Mouse (Mus musculus) lung, embryonic 14.5 days (tissue): ENCODE measurements around the gene Zmym5. TPM values are rescaled to one million over a fixed set of nuclear protein-coding genes. Genes with fewer than 3 reads are reported as not detected.
"Not testable (repeated sequence)": the region's sequence is repeated elsewhere in the genome, so short reads cannot be mapped to it uniquely, and the experiment has no call there.

Experiments used
- ATAC-seq: fragments of 200-750 bp; cut with Nextera tagmentation; 2 replicates; pipeline ENCODE4 v1.8.0; 2017; ENCODE audit warnings: mild to moderate bottlenecking, moderate TSS enrichment, moderate library complexity; ENCODE audit not compliant: insufficient read depth
- DNase-seq: peaks from one replicate; pipeline ENCODE4 v3.0.0-alpha.2; 2015
- H3K27ac ChIP-seq: fragments of 300-500 bp; sonication (generic); 2 replicates; pipeline ENCODE4 v1.5.1; 2014; ENCODE audit warnings: low read depth, mild to moderate bottlenecking, moderate library complexity
- H3K27me3 ChIP-seq: fragments of 300-500 bp; sonication (generic); 2 replicates; pipeline ENCODE4 v1.6.1; 2014; ENCODE audit warnings: low read length, control low read depth; ENCODE audit not compliant: insufficient read depth
- H3K36me3 ChIP-seq: fragments of 300-500 bp; sonication (generic); 2 replicates; pipeline ENCODE4 v1.6.1; 2014; ENCODE audit warnings: control low read depth; ENCODE audit not compliant: insufficient read depth
- H3K4me1 ChIP-seq: fragments of 300-500 bp; sonication (generic); 2 replicates; pipeline ENCODE4 v1.6.1; 2014; ENCODE audit warnings: antibody characterized with exemption, control low read depth; ENCODE audit not compliant: insufficient read depth
- H3K4me2 ChIP-seq: fragments of 300-500 bp; sonication (generic); 2 replicates; pipeline ENCODE4 v1.6.1; 2014; ENCODE audit warnings: mild to moderate bottlenecking
- H3K4me3 ChIP-seq: fragments of 300-500 bp; sonication (generic); 2 replicates; pipeline ENCODE4 v1.5.1; 2014; ENCODE audit warnings: low read depth, low read length
- H3K9ac ChIP-seq: fragments of 300-500 bp; sonication (generic); 2 replicates; pipeline ENCODE4 v1.6.1; 2014
- H3K9me3 ChIP-seq: fragments of 300-500 bp; sonication (generic); 2 replicates; pipeline ENCODE4 v1.6.1; 2016; ENCODE audit warnings: low read depth, low read length, control low read depth
- CTCF ChIP-seq: IDR thresholded peaks from 2 replicates; pipeline ENCODE4 v1.5.1; 2016; ENCODE audit warnings: antibody characterized with exemption, low read depth
- WGBS: fragments of 180-500 bp; shearing (Covaris S2); extraction: QIAGEN DNeasy Blood & Tissue Kit; methylation state at CpG from one replicate; pipeline ENCODE4 v1.1.7; 2014; 5-methylcytosine and 5-hydroxymethylcytosine counted together
- polyA plus RNA-seq: library from polyadenylated mRNA; unstranded; fragments of >200 nt; fragmentation: Nextera tagmentation; extraction: Ambion mirVana; gene quantifications from 2 replicates; pipeline ENCODE4 v1.2.1, GENCODE M21; 2014

The Zmym5 gene
- 22.2 and 23.3 TPM in 2 replicates for polyA plus RNA-seq

DNA sequence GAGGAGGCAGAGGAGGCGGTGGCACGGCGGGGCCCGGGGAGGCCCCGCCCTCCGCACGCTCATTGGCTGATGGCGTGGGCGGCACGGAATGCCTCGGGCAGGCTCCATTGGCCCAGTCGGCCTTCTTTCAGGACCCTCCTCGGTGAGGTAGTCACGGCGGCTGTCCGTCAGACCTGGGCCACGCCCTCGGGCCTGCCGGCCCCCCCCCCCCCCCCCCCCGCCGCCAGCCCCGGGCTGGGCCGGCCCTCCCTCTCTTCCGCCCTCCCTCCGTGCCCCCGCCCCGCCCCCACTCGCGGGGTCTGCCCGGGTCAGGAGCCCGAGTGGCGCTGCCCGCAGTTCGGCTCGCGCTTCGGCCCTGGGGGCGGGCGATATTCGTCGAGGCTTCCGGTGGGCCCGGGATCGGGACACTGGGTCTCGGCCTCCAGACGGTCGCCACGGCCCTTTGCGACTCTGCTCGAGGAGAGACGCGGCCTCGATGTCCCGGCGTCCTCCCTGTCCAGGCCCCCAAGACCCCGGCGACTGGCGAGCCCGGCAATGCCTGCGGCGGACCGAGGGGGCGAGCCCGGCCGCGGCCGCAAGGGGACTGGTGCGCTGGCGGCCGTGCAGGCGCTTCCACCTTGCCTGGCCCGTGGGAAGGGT lies at the start of gene Zmym5:
Gene Zmym5 (minus strand): TSS at position 16 of the 639 bp plus-strand sequence.
- DNase-seq = peak; percentile 88
- WGBS = under 1% methylated on average over 42 of the region's 72 CpGs
- H3K4me3 ChIP-seq = peak within 1 kb of the TSS; percentile 69
- H3K9ac ChIP-seq = peak within 1 kb of the TSS; percentile 79
- peak within 1 kb of the TSS; percentile 77 for H3K4me2 ChIP-seq
- not testable (repeated sequence) for H3K4me1 ChIP-seq, H3K36me3 ChIP-seq, H3K9me3 ChIP-seq, H3K27me3 ChIP-seq
- peak within 1 kb of the TSS; percentile 96 for H3K27ac ChIP-seq
- ATAC-seq = peak; percentile 98

DNA sequence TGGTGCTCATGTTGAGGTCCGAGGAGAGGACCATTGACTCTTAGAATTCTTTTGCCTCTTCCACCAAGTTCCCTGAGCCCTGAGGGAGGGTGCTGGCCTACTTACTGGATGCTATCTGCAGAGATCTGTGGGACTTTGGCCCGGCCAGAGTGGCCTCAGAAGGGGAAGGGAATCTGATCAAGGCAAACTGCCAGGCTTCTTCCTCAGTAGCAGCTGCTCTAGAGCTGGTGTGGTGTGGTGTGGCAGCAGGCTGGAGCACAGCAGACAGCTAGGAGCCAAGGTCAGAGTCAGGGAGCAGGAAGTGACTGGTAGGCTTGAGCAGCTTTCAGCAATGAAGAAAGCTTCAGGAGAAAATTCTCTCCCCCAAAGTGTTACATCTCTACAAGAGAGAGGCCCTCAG lies 38.2 kb upstream of the Zmym5 start:
- 63% methylated on average over 2 of the region's 2 CpGs for WGBS
- no peak overlapping the region for H3K9ac ChIP-seq
- ATAC-seq = no peak
- H3K4me3 ChIP-seq = no peak overlapping the region
- H3K9me3 ChIP-seq = peaks cover 7% of the 10 kb centered on the region; the same call in 1 of the 2 replicates
- no peaks in the 10 kb centered on the region for H3K27me3 ChIP-seq
- H3K27ac ChIP-seq = no peak overlapping the region
- TF ChIP-seq CTCF = no peak
- no peak overlapping the region for H3K4me2 ChIP-seq
- no peak for DNase-seq
- H3K4me1 ChIP-seq = no peaks in the 10 kb centered on the region
- no peaks in the 10 kb centered on the region for H3K36me3 ChIP-seq

DNA sequence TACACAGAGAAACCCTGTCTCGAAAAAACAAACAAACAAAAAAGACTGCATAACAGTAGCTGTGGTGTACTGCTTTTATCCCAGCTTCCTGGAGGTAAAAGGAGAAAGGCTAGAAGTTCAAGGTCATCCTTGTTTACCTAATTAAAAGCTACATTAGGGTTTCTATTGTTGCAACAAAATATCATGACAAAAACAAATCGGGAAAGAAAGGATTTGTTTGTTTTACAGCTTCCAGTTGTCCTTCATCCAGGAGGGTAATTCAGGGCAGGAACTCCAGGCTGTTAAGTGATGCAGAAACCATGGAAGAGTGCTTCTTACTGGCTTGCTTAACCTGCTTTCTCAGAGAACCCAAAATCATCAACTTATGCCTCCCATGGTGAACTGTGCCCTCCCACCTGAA lies 36.8 kb upstream of the Zmym5 start:
- H3K9ac ChIP-seq = no peak overlapping the region
- WGBS = 45% methylated on average over 2 of the region's 2 CpGs

DNA sequence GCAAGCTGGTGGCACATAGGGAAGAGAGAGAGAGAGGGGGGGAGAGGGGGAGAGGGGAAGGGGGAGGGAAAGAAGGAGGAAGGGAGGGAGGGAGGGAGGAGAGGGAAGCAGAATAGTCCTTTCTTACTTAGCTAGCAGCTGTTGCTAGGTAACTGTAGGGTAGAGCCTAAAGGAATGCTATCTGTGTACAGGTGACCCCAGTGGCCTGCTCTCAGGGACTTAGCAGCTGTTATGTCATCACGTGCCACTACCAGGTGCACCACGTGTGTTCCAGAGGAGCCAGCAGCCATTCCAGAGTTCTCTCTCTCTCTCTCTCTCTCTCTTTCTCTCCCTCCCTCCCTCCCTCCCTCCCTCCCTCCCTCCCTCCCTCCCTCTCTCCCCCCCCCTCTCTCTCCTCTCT lies 33.0 kb upstream of the Zmym5 start:
- WGBS = 19% methylated on average over 2 of the region's 2 CpGs
- Histone ChIP-seq H3K36me3 (no peaks in the 10 kb centered on the region), H3K9ac (no peak overlapping the region), H3K9me3 (no peaks in the 10 kb centered on the region), H3K27me3 (no peaks in the 10 kb centered on the region), H3K4me1 (no peaks in the 10 kb centered on the region), H3K27ac (no peak overlapping the region), H3K4me3 (no peak overlapping the region), H3K4me2 (no peak overlapping the region)
- DNase-seq (peak; percentile 20), ATAC-seq (peak; percentile 54; the same call in 1 of the 2 replicates)
- no peak for TF ChIP-seq CTCF

More for the DNA sequence above, 36.8 kb upstream of the Zmym5 start:
- no peaks in the 10 kb centered on the region for H3K36me3 ChIP-seq
- H3K4me2 ChIP-seq = no peak overlapping the region
- H3K4me1 ChIP-seq = no peaks in the 10 kb centered on the region
- H3K27me3 ChIP-seq = no peaks in the 10 kb centered on the region
- no peak overlapping the region for H3K27ac ChIP-seq
- no peak for ATAC-seq
- TF ChIP-seq CTCF = no peak
- DNase-seq = no peak
- H3K9me3 ChIP-seq = no peaks in the 10 kb centered on the region
- H3K4me3 ChIP-seq = no peak overlapping the region

DNA sequence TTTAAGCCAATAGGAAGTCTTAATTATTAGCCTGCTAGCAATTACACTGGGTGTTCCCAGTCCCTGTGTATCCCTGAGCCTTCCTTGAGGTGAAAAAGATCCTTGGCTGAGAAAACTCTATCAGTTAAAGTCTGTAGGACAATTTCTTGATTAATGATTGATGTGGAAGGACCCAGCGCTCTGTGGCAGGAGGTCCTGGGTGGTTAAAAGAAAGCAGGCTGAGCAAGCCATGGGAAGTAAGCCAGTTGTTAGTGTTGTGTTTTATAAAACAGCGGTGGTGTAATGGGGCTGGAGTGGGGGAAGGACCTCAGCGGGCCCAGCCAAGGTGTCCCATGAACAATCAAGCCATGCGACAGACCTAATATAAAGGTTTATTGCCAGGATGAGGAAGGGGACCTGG lies 32.5 kb upstream of the Zmym5 start:
- Histone ChIP-seq H3K27ac (no peak overlapping the region), H3K4me1 (no peaks in the 10 kb centered on the region), H3K4me2 (no peak overlapping the region), H3K27me3 (no peaks in the 10 kb centered on the region), H3K36me3 (no peaks in the 10 kb centered on the region), H3K4me3 (no peak overlapping the region), H3K9ac (no peak overlapping the region), H3K9me3 (no peaks in the 10 kb centered on the region)
- TF ChIP-seq CTCF = no peak
- 59% methylated on average over 4 of the region's 4 CpGs for WGBS
- no peak for ATAC-seq
- DNase-seq = no peak

DNA sequence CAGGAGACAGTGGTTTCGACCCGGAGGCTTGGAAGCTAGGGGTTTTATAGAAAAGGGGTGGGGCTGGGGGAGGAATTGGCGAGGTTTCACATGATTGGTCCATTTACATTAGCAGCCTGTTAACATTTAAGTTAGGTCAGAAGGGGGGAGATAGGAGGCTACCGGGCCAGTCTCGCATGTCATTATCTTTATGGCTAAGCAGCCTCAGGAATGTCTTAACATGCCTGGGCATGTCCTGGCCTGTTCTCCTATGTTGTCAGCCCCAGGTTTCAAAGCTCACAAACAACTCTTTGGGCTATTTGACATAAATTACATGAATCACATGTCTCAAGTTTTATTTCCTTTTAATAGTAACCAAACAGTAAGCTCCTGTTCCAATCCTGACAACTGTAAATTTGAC lies 23.1 kb upstream of the Zmym5 start:
- DNase-seq, H3K9ac ChIP-seq, H3K4me3 ChIP-seq, H3K27me3 ChIP-seq, H3K27ac ChIP-seq, H3K9me3 ChIP-seq, H3K4me2 ChIP-seq, ATAC-seq, H3K4me1 ChIP-seq, H3K36me3 ChIP-seq: not testable (repeated sequence)
- WGBS = 82% methylated on average over 5 of the region's 5 CpGs

DNA sequence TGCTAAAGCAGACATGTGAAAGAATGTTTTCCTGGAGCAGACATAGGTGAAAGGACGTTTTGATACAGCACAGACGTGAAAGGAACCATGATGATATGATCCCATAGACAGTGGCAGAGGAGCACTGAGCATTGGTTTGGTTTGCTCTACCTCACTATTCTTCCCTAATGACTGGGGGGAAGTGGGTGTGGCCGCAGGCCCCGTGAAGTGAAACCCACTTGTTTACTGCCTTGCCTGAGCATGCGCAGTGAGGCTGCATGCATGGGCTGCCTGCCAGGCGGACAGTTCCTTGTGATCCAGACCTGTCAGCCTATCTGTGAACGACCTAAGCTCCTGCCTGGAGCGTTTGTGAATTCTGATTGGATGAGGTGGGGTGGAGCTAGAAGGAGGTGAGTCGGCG lies 21.7 kb upstream of the Zmym5 start:
- H3K4me3 ChIP-seq, H3K4me2 ChIP-seq, H3K27me3 ChIP-seq, H3K27ac ChIP-seq, H3K9me3 ChIP-seq, H3K9ac ChIP-seq, ATAC-seq, H3K36me3 ChIP-seq, H3K4me1 ChIP-seq: not testable (repeated sequence)
- WGBS = 54% methylated on average over 10 of the region's 10 CpGs
- peak; percentile 37 for DNase-seq
